Mouse (Mus musculus): ENCODE data around the gene Mrpl55. TPM values are rescaled to one million over a fixed set of nuclear protein-coding genes. Genes with fewer than 3 reads are reported as not detected.

Mrpl55 gene
- total RNA-seq (2014; rRNA removed), result 25.1 and 28.1 TPM in 2 replicates
- 26.2 and 37.7 TPM in 2 replicates for polyA plus RNA-seq (2012; rRNA removed)

- under 1% methylated on average over 63 of the region's 63 CpGs for WGBS
- H3K79me2 ChIP-seq (ENCODE audit: control insufficient read depth, insufficient read depth, low read length), result peaks cover 10% of the 10 kb centered on the region; the same call in 1 of the 2 replicates
- H3K27ac ChIP-seq (replicated peaks; ENCODE audit: insufficient read depth, low read depth, low read length), result peak within 1 kb of the TSS; percentile 61
- TF ChIP-seq CTCF (IDR thresholded peaks at IDR 0.05; ENCODE audit: low read depth, low read length) (no peak), POLR2A (IDR thresholded peaks at IDR 0.05; ENCODE audit: extremely low read depth, insufficient read depth, low read length) (peak; percentile 61; the same call in 1 of the 2 replicates)
- H3K36me3 ChIP-seq (ENCODE audit: control insufficient read depth, insufficient read depth, low read length), result peaks cover 8% of the 10 kb centered on the region; the same call in 1 of the 2 replicates
- peak; percentile 90 for DNase-seq (ENCODE audit: extremely low read depth, low read depth, low spot score)
- no peaks in the 10 kb centered on the region for H3K27me3 ChIP-seq (ENCODE audit: control insufficient read depth, insufficient read depth, low read length)
- peak within 1 kb of the TSS; percentile 83 for H3K9ac ChIP-seq (ENCODE audit: low read depth, low read length)
- H3K4me3 ChIP-seq (ENCODE audit: insufficient read depth, low read depth, low read length), result peak within 1 kb of the TSS; percentile 94
- peaks cover 6% of the 10 kb centered on the region for H3K4me1 ChIP-seq (ENCODE audit: control insufficient read depth, insufficient read depth, low read length)
Observed at GRCm38 (mm10) chr11:59202081-59202995, at the start of gene Mrpl55. Gene Mrpl55, plus strand, starts transcription at chr11:59202486.

GRCm38 (mm10) chr11:59154220-59154619 is 48.1 kb upstream of the Mrpl55 start:
- no peaks in the 10 kb centered on the region for H3K4me1 ChIP-seq (ENCODE audit: control insufficient read depth, insufficient read depth, low read length)
- no peak overlapping the region for H3K27ac ChIP-seq (replicated peaks; ENCODE audit: insufficient read depth, low read depth, low read length)
- TF ChIP-seq POLR2A (IDR thresholded peaks at IDR 0.05; ENCODE audit: extremely low read depth, insufficient read depth, low read length), result no peak
- no peak for TF ChIP-seq CTCF (IDR thresholded peaks at IDR 0.05; ENCODE audit: low read depth, low read length)
- H3K79me2 ChIP-seq (ENCODE audit: control insufficient read depth, insufficient read depth, low read length), result no peaks in the 10 kb centered on the region
- H3K36me3 ChIP-seq (ENCODE audit: control insufficient read depth, insufficient read depth, low read length), result peaks cover 3% of the 10 kb centered on the region; the same call in 1 of the 2 replicates
- H3K9ac ChIP-seq (ENCODE audit: low read depth, low read length), result no peak overlapping the region
- H3K27me3 ChIP-seq (ENCODE audit: control insufficient read depth, insufficient read depth, low read length), result no peaks in the 10 kb centered on the region
- no peak for DNase-seq (ENCODE audit: extremely low read depth, low read depth, low spot score)
- H3K4me3 ChIP-seq (ENCODE audit: insufficient read depth, low read depth, low read length), result no peak overlapping the region
- 71% methylated on average over 7 of the region's 7 CpGs for WGBS

GRCm38 (mm10) chr11:59155900-59156299 is 46.4 kb upstream of the Mrpl55 start:
- Histone ChIP-seq H3K36me3 (ENCODE audit: control insufficient read depth, insufficient read depth, low read length) (peaks cover 3% of the 10 kb centered on the region; the same call in 1 of the 2 replicates), H3K27me3 (ENCODE audit: control insufficient read depth, insufficient read depth, low read length) (no peaks in the 10 kb centered on the region), H3K4me3 (ENCODE audit: insufficient read depth, low read depth, low read length) (no peak overlapping the region), H3K79me2 (ENCODE audit: control insufficient read depth, insufficient read depth, low read length) (no peaks in the 10 kb centered on the region), H3K27ac (replicated peaks; ENCODE audit: insufficient read depth, low read depth, low read length) (no peak overlapping the region), H3K9ac (ENCODE audit: low read depth, low read length) (no peak overlapping the region), H3K4me1 (ENCODE audit: control insufficient read depth, insufficient read depth, low read length) (no peaks in the 10 kb centered on the region)
- TF ChIP-seq CTCF (IDR thresholded peaks at IDR 0.05; ENCODE audit: low read depth, low read length), result no peak
- no peak for TF ChIP-seq POLR2A (IDR thresholded peaks at IDR 0.05; ENCODE audit: extremely low read depth, insufficient read depth, low read length)
- WGBS, result 92% methylated on average over 5 of the region's 5 CpGs
- DNase-seq (ENCODE audit: extremely low read depth, low read depth, low spot score), result no peak

GRCm38 (mm10) chr11:59159099-59159498 is 43.2 kb upstream of the Mrpl55 start:
- Histone ChIP-seq H3K9ac (ENCODE audit: low read depth, low read length) (no peak overlapping the region), H3K79me2 (ENCODE audit: control insufficient read depth, insufficient read depth, low read length) (no peaks in the 10 kb centered on the region), H3K4me3 (ENCODE audit: insufficient read depth, low read depth, low read length) (no peak overlapping the region), H3K36me3 (ENCODE audit: control insufficient read depth, insufficient read depth, low read length) (peaks cover 3% of the 10 kb centered on the region; the same call in 1 of the 2 replicates), H3K27ac (replicated peaks; ENCODE audit: insufficient read depth, low read depth, low read length) (no peak overlapping the region), H3K27me3 (ENCODE audit: control insufficient read depth, insufficient read depth, low read length) (no peaks in the 10 kb centered on the region), H3K4me1 (ENCODE audit: control insufficient read depth, insufficient read depth, low read length) (peaks cover 4% of the 10 kb centered on the region; the same call in 1 of the 2 replicates)
- WGBS, result 96% methylated on average over 13 of the region's 13 CpGs
- TF ChIP-seq POLR2A (IDR thresholded peaks at IDR 0.05; ENCODE audit: extremely low read depth, insufficient read depth, low read length), result no peak
- DNase-seq (ENCODE audit: extremely low read depth, low read depth, low spot score), result no peak

GRCm38 (mm10) chr11:59159558-59159957 is 42.7 kb upstream of the Mrpl55 start:
- WGBS, result 96% methylated on average over 4 of the region's 4 CpGs
- H3K4me1 ChIP-seq (ENCODE audit: control insufficient read depth, insufficient read depth, low read length), result peaks cover 4% of the 10 kb centered on the region; the same call in 1 of the 2 replicates
- DNase-seq (ENCODE audit: extremely low read depth, low read depth, low spot score), result no peak
- no peak overlapping the region for H3K9ac ChIP-seq (ENCODE audit: low read depth, low read length)
- no peaks in the 10 kb centered on the region for H3K79me2 ChIP-seq (ENCODE audit: control insufficient read depth, insufficient read depth, low read length)
- no peak overlapping the region for H3K4me3 ChIP-seq (ENCODE audit: insufficient read depth, low read depth, low read length)
- no peak for TF ChIP-seq POLR2A (IDR thresholded peaks at IDR 0.05; ENCODE audit: extremely low read depth, insufficient read depth, low read length)
- TF ChIP-seq CTCF (IDR thresholded peaks at IDR 0.05; ENCODE audit: low read depth, low read length), result no peak
- H3K27me3 ChIP-seq (ENCODE audit: control insufficient read depth, insufficient read depth, low read length), result no peaks in the 10 kb centered on the region
- H3K27ac ChIP-seq (replicated peaks; ENCODE audit: insufficient read depth, low read depth, low read length), result no peak overlapping the region
- peaks cover 3% of the 10 kb centered on the region; the same call in 1 of the 2 replicates for H3K36me3 ChIP-seq (ENCODE audit: control insufficient read depth, insufficient read depth, low read length)

All from liver, adult 2 months (tissue).